Mouse (Mus musculus) layer of hippocampus, postnatal 25 days (tissue): ENCODE data around the gene Ninl. TPM values are rescaled to one million over a fixed set of nuclear protein-coding genes. Genes with fewer than 3 reads are reported as not detected.

Experiments
- DNase-seq, 2 experiments: peaks; one replicate each; pipeline ENCODE4 v3.0.0; 2022; ENCODE audit warnings: mixed read lengths in 2 of 2, low spot score in 1 of 2; ENCODE audit errors: extremely low spot score in 1 of 2
- total RNA-seq, 2 experiments: library from RNA; stranded (reverse); gene quantifications; 2 replicates each; pipeline ENCODE4 v1.2.3; 2021

Gene Ninl
- total RNA-seq, 2 experiments from 2014 or later: 4.0 to 7.3 TPM

DNA sequence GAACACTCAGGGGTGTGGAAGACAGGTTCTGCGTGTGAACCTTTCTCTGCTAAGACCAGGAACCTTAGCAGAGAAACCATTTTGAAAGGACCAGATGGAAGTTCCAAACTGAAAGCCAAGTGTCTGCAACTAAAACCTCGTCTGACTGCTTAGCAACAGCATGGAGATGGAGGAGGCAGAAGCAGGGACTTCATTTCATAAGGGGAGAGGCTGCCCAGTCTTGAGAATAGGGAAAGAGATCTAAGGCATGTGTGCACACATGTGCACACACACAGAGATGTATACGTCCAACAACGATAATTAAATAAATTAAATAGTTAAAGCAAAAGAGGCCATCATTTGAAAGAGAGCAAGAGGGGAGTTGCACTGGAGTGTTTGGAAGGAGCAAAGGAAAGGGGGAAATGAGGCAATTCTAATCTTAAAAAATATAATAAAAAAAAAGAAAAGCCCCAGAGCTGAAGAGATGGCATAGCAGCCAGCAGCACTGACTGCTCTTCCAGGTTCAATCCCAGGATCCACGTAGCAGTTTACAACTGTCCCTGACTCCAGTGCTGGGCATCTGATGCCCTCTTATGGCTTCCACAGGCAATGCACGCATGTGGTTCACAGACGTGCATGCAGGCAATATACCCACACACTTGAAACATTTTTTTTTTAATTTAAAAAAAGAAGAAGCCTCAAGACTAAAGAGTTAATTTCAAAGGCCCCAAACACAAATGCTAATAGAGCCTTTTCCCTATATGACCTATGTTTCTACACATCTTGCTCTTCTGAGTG lies 38.6 kb downstream of the Ninl start:
- DNase-seq: peak in 1 of 2 experiments; percentile 46

DNA sequence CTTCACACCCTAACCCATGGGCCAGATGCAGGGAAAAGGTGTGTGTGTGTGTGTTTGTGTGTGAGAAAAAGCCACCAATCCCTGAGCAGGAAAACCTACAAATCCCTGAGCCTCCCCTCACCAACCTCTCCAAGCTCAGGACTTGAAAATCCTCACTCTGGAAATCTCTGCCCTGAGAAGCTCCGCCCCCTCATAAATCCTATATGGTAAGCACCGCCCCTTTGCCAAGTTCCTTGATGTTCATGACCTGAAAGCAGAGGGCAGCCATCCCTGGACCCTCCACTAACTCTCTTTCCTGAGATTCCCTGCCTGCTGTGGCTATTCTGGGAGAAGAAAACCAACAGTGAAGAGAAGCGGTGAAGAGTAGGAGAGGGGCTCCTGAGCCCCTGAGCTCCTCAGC lies 40.2 kb downstream of the Ninl start:
- no peak for DNase-seq

DNA sequence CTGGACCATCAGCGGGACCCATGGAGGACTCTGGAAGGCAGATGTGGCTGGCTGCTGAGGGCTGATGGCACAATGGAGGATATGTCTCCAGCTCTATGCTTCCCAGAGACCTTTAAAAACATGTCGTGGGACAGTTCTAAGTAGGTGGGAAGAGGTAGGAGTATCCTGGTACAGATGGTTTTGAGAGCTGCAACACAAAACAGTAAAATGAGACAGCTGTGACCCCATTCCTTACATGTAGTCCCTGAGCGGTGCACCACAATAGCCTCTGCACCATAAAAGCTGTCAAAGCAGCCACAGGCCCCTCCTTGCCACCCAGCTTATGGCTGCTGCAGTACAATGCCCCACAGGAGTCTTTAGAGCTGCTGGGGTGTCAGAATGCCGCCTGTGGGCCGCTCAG lies 41.6 kb downstream of the Ninl start:
- no peak for DNase-seq

DNA sequence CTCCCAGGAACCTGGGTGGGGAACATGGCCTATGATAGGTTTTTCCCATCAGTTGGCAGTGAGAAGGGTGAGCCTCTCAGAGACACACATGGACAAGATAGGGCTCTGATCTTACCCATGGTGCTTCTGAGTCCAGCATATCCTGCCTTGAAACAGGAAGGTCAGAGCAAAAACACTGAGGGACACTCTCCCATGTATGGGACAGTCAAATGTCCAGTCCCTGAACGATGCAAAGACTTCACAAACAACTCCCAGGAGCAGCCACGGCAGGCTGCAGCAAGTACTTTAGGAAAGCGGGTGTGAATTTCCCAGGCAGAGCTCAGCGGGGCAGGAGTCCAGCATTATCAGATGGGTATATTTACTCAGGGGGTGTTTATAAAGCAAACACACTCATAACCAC lies 43.9 kb downstream of the Ninl start:
- DNase-seq: no peak

DNA sequence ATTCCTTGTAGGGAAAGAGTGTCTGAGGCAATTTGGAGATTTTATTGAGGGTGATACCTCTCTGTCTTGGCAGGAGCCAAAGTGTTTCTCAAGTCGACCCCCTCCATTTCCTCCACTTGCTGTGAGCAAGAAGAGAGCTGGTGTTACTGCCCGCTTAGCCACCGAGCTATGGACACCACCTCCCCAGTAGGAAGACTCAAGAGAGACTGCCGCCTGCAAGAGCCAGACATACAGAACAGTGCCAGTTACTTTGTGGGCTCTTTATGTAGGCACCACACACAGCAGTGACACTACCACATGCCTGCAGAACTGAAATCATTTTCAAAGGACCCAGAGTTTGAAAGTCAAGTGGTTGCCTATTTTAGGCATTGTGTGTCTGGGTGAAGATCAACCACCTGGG lies 48.1 kb downstream of the Ninl start:
- no peak for DNase-seq

DNA sequence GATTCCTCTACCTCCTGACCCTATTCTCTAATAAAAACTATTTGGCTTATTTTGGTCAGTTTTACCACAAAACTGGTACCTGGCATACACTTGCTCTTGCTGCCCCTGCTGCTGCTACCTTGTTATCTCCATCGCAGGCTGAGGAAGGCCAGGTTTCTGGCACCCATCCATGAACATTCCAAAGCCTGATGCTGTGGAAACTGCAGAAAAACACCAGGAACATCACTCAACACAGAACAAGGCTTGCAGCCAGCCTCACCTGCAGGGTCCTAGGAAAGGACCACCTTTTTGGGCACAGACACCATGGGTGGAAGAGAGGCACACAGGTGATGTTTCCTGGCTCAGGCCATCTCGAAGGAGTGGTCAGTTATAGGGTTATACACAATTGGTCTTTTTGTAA lies 48.7 kb downstream of the Ninl start:
- DNase-seq: no peak

DNA sequence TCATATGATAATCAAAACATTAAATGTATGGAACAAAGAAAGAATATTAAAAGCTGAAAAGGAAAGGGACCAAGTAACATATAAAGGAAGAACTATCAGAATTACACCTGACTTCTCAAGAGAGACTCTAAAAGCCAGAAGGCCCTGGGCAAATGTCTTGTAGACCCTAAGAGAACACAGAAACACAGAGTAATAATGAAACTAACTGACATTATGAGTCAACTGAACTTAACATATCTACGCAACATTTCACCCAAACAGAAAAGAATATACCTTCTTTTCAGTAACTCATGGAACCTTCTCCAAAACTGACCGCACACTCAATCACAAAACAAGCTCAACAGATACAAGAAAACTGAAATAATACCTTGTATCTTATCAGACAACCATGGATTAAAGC lies 53.8 kb downstream of the Ninl start:
- no peak for DNase-seq

DNA sequence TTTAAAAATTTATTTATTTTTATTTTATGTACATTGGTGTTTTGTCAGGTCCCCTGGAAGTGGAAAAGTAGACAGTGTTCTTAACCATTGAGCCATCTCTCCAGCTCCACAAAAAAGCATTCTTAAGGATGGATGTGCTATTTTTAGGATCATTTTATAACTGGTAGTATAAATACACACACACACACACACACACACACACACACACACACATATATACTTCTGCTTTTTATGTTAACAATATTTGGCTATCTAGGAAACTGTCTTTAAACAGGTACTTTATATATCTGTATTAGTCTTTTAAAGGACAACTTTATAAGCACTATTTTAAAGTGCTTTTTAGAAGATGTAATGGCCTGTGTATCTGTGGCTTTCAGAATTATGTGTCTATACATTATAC lies 57.1 kb downstream of the Ninl start:
- no peak for DNase-seq

DNA sequence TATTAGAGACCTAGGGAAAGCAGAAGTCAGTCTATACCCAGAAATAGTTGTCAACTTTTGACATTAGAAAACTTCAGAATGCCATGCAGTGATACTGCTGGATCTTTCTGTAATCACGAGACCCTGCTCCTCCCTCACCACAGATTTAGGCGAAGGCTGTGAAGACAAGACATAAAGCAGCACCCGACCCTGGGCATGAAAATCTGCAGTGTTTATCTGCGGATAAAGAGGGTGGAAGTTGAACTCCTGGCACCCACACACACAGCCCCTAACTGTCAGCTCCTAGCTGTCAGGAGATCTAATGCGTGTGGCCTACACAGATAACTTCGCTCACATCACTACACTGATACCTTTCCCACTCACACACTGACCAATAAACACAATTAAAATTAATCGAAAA lies 57.7 kb downstream of the Ninl start:
- no peak for DNase-seq

DNA sequence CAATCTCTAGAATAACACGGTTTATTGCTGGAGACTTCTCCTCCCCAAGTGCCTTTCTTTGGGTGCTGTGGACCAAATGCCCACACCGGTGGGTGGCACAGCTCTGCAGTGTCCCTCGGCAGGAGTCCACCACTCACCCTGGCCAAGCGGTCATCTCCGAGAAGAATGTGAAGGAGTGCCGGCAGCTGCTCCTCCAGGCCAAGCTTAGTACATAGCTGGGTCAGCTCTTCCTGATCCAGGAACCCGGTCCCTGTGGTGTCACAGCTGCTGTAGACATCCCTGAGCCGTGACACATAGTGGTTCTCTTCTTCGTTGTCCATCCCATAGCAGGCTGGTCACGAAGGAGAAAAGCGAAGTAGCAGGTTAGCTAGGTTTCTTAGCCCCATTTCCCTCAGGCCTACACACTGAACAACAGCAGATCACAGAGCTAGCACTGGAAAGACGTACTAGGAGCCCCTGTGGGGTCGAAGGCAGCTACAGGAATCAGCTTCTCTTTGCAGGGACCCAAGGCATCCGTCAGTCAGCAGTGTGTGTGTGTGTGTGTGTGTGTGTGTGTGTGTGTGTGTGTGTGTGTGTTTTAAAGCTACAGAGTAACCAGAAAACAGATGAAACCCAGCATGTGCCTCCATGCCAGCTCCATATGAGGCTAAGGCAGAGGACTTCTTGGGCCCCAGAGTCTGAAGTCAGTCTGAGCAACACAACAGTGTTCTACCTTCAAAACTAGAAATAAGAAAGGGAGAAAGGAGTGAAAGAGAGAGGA lies 59.1 kb downstream of the Ninl start:
- DNase-seq: no peak

DNA sequence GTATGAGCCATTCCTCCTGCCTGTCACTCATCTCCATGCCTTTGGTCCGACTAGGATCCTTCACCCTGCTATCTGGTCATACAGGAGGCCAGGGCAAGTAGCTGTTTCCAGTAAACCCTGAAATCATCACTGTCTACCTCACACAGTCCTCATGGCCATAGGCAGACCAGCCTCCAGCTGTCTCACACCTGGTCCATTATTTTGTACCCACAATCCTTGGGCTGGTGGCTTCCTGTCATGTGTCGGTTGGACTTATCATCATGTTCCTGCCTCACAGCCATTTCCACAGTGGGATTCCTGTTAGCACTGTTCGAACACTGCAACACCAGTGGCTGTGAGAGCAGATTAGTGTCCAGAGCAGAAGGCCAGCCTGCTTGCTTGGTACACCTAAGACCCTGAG lies 60.4 kb downstream of the Ninl start:
- DNase-seq: no peak

DNA sequence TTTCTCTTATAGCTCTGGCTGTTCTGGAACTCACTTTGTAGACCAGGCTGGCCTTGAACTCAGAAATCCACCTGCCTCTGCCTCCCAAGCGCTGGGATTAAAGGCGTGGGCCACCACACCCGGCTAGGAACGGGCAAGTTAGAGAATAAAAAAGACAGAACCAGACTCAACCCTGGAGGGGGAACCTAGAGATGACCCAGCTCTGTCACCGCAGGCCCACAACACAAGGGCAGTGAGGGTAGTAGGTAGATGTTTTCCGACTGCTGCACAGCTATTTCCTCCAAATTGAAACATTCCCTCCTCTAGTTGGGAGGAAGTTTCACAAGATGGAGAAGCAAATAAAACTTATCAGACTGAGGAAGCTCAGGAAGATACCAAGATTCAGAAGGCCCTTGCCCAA lies 61.5 kb downstream of the Ninl start:
- DNase-seq: no peak

DNA sequence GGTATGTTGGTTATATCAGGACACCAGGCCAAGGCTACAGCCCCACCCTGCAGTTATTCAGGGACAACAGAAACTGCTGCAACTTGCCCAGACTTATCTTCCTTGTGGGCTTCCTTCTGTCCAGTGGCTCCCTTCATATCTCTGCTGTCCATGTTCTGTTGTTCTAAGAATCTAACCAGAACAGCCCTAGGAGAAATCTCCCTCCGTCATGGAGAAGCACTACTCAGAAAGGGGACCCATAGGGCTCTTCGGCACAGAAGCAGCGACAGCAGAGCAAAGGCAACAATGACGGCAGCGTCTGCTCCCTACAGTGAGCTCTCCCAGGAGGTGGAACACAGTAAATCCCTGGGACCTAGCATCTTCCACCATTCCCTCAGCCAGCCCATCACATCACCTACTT lies 62.3 kb downstream of the Ninl start:
- no peak for DNase-seq

DNA sequence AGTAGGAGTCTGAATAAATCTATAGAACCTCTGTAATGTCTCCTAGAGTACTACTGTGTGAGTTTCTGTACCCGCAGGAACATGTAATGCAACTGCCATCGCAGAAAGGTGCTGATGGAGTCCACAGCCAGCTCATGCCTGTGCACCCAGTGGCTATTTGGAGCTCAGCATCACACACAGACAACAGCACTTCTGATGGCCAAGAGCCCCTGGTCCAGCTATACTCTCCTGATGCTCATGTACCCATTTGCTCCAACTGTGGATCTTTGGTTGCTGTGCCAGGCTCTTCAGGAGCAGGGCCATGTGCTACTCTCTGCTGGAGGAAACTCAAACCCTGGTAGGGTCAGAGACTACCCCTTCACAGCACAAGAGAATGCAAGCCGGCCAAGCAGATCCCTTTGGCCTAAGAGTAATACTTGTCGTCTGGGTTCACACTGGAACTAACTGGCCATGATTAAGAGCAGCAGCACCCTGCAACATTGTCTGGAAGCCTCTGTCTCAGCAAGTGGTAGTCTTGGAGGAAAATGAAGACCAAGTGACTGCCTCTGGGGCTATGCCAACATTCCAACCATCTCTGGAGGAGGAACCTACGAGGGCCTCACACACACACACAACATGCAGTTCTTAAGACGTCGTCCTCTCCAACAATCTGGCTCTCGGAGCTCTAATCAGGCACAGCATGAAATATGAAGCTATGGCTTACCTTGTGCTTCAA lies 65.6 kb downstream of the Ninl start:
- DNase-seq: no peak

DNA sequence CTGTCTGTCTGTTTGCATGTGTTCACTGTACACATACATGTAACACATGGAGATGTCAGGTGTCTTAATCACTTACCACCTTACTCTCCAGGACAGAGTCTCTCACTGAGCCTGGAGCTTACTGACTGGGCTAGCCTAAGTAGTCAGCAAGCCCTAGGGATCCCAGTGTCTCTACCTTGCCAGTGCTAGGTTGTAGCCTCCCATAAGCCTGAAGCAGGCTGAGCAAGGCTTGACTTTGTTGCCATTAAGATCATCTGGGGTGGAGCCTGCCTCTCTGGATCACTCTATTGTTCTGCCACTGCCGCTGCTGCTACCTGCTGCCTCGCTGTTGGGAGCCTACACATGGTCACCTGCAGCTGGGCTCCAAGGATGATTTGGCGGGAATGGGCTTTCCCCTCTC lies 66.5 kb downstream of the Ninl start:
- DNase-seq: no peak

DNA sequence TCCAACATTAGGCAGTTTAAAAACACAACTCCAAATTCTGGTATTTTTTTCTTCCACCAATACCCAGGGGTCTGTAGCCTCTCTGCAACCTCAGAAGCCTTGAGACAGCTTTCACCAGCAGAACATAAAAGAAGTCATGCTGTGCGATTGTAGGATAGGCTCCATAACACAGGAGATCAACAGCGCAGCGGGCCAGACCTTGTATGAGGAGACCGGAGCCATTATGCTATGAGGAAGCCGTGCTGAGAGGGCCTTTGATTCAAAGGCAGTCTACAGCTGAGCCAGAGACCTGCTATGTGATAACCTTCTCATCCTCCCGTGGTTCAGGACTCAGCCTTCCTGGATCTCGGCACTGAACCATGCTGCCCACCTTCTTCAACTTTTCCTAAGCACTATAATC lies 67.3 kb downstream of the Ninl start:
- no peak for DNase-seq

DNA sequence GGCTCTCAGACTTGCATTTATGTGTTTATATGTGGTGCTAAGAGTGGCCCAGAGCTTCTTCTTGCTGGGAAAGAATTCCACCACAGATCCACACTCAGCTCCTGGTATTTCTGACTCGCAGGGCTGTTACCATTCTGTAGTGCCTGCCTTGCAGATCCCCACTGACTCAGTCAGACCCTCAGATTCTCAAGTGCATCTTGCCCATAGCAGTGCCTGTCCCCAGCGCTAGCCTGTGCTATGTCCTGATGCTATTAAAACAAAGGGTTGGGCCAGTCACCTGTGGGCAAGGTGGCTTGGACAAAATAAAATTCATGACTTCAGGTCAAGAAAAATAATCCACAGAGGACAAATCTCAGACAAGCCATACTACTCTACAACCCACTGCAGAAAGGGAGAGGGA lies 70.0 kb downstream of the Ninl start:
- DNase-seq: no peak

DNA sequence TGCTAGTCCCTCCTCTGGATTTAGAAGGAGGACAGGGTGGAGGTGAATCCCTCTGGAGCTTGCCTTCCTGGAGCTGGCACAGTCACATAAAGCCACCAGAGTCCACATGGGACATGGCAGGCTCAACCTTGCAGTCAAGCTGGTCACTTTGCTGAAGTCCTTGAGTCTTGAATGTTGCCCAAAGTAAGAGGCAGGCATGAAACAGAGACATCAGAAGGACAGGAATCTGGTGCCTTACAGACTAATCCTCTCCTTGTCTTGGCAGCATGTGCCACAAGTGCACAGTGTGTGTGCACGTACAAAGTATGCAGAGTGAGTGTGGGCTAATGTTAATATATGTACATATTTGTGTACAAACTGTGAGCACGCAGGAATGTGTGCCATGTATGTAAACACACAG lies 71.7 kb downstream of the Ninl start:
- DNase-seq: no peak

DNA sequence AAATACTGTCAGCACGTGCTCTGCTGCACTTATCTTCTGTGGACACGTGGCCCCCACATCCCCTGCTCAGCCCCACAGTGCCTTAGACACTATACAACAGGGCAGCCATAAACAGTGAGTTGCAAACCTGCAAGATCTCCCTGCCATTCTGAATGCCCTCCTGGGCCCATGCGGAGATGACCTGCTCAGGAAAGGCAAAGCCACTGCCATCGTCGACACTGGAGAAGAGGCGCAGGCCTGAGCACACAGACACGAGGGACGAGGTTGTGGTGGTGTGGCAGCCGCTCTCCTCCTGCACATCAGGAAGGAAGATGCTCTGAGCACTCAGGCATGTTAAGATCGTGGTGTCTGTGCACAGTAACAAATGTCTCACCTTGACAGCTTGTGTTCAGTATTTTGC lies 73.2 kb downstream of the Ninl start:
- DNase-seq: no peak

DNA sequence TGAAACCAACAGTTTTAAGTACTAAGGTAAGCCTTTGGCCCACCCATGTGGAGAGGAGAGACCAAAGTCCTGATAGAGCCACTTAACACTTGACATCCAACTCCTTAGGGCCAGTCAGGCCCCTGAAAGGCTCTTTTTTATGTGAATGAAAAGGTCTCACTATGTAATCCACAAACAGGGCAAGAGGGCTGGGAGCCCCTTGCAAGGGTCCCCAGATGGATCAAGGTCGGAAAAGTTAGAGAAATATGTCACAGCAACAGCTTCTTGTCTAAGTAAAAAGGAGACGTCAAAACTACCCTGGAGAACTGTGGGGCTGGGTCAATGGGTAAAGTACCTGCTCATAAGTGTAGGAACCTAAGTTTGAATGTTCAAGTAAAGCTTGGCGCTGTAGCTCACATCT lies 74.5 kb downstream of the Ninl start:
- no peak for DNase-seq

DNA sequence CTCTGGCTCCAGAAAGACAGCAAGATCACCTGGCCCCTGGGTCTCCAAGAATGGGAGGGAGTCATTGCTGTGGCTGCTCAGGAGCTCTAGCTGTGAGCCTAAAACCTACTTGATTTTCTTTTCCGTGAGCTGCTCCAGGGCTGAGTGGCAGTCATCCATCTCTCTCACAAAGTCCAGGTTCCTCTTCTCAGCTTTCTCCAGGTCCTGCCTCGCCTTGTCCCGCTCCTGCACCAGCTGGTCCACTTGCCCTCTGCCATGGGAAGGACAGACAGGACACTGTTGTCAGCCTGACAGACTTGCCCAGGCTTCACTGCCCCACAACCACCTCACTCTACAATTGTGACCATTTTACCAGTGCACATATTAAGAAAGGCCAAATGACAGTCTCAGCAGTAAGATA lies 75.9 kb downstream of the Ninl start:
- no peak for DNase-seq

DNA sequence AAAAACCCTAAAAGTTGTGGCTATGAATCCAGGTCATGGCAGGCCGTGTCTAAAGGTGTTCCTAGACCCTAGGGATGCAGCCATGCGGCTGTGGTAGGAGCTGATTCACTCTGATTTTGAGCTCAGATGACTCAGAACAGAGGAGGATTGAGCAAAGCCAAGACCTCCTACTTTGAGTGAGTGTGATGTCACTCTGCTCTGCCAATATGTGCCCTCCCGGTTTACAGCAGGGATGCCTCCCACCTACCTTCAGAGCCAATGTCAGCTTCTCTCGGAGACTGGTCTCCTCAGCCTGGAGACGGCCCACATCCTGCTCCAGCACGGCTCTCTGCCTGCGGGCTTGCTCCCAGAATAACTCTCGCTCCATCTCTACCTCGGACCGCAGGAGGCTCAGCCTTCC lies 79.7 kb downstream of the Ninl start:
- no peak for DNase-seq
